Mouse (Mus musculus) heart, postnatal 36 days (tissue): ENCODE data around the gene Actb. TPM values are rescaled to one million over a fixed set of nuclear protein-coding genes. Genes with fewer than 3 reads are reported as not detected.

Experiments
- total RNA-seq, 2 experiments: library from RNA; stranded (reverse); gene quantifications; 2 replicates each; pipeline ENCODE4 v1.2.3; 2021

Gene Actb
- total RNA-seq, 2 experiments from 2014 or later = 707 to 812 TPM

Other genes starting within 250 kb of the Actb start
- gene Slc29a4, start 214.2 kb downstream of the Actb start, total RNA-seq = under 1 TPM; 0.08 to 0.25 TPM
- 10 to 100 TPM; 55.4 to 62.3 TPM for gene Tnrc18, start 89.1 kb downstream of the Actb start, total RNA-seq
- 1 to 10 TPM; 5.3 to 6.5 TPM for gene Fbxl18, start 11.3 kb downstream of the Actb start, total RNA-seq
- gene Fscn1, start 53.6 kb upstream of the Actb start, total RNA-seq = 10 to 100 TPM; 26.5 to 37.6 TPM
- gene Rnf216, start 206.2 kb upstream of the Actb start, total RNA-seq = 10 to 100 TPM; 27.1 to 28.0 TPM
- not detected for gene Olfr718-ps1, start 240.8 kb upstream of the Actb start, total RNA-seq